Mouse (Mus musculus) ovary, postnatal 10 days (tissue): ENCODE measurements around the gene Lst1.
A peak's percentile ranks its signal among the peaks of the same experiment; 100 is the strongest.

Source experiments
- DNase-seq: peaks from one replicate; pipeline ENCODE4 v3.0.0; 2022; ENCODE audit warnings: low spot score

The Lst1 gene

GRCm38 (mm10) chr17:35185639-35186611, 2.3 kb downstream of the Lst1 start:
- DNase-seq = no peak

- no peak for DNase-seq
These were observed 8.1 kb downstream of the Lst1 start for GRCm38 (mm10) chr17:35180093-35180492.

- DNase-seq = no peak
These were observed 9.7 kb downstream of the Lst1 start for GRCm38 (mm10) chr17:35178528-35178927.

GRCm38 (mm10) chr17:35175968-35176367, 12.3 kb downstream of the Lst1 start, which contains the start of gene Aif1:
Gene Aif1 (minus strand): TSS chr17:35176068.
- DNase-seq = no peak

GRCm38 (mm10) chr17:35175382-35175781, 12.9 kb downstream of the Lst1 start:
- no peak for DNase-seq

GRCm38 (mm10) chr17:35174201-35174977, 13.8 kb downstream of the Lst1 start:
- no peak for DNase-seq

GRCm38 (mm10) chr17:35173329-35173728, 14.9 kb downstream of the Lst1 start:
- DNase-seq = no peak

- no peak for DNase-seq
These were observed 15.6 kb downstream of the Lst1 start for GRCm38 (mm10) chr17:35172445-35173234.

GRCm38 (mm10) chr17:35168541-35169207, 19.6 kb downstream of the Lst1 start:
- DNase-seq = no peak

GRCm38 (mm10) chr17:35167794-35168193, 20.4 kb downstream of the Lst1 start:
- no peak for DNase-seq

- no peak for DNase-seq
These were observed 21.7 kb downstream of the Lst1 start for GRCm38 (mm10) chr17:35166352-35167035.

- DNase-seq = no peak
These were observed 22.6 kb downstream of the Lst1 start for GRCm38 (mm10) chr17:35165451-35166155.

- peak; percentile 87 for DNase-seq
These were observed 23.4 kb downstream of the Lst1 start, which contains the start of gene Prrc2a for GRCm38 (mm10) chr17:35164568-35165450. Gene Prrc2a (minus strand): TSS chr17:35164897.

GRCm38 (mm10) chr17:35164218-35164567, 24.0 kb downstream of the Lst1 start:
- DNase-seq = no peak

GRCm38 (mm10) chr17:35163326-35164081, 24.7 kb downstream of the Lst1 start:
- DNase-seq = no peak

- DNase-seq = no peak
These were observed 25.5 kb downstream of the Lst1 start for GRCm38 (mm10) chr17:35162730-35163129.

GRCm38 (mm10) chr17:35162121-35162520, 26.1 kb downstream of the Lst1 start:
- DNase-seq = no peak

GRCm38 (mm10) chr17:35161421-35161820, 26.8 kb downstream of the Lst1 start:
- DNase-seq = no peak
